Mouse (Mus musculus) brain, adult 2 months (tissue): Measurements from ENCODE around the gene Tmem86a.

ENCODE experiments used
- DNase-seq: peaks from one replicate; pipeline ENCODE4 v3.0.0; 2011; ENCODE audit warnings: low read depth, low spot score

The Tmem86a gene

GRCm38 (mm10) chr7:47027520-47027919 is 22.9 kb upstream of the Tmem86a start:
- DNase-seq: peak; percentile 53

GRCm38 (mm10) chr7:47030517-47031193 is 19.7 kb upstream of the Tmem86a start:
- no peak for DNase-seq

DNA sequence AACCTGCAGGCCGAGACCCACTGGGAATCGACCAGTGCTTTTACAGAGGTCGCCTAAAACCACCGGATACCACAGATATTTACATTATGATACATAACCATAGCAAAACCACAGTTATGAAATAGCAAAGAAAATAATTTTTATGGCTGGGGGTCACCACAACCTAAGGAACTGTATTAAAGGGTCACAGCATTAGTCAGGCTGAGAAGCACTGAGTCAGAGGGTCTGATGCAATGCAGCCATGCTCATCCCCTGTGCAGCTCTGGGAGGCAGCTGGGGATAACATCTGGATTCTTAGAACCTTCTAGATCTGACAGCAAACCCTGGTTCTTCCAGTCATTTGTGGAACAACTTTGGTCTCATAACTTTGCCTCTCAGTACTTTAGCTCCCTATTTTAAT is 19.0 kb upstream of the Tmem86a start:
- DNase-seq: no peak

- no peak for DNase-seq
Measured at GRCm38 (mm10) chr7:47034785-47035384, 15.5 kb upstream of the Tmem86a start.

GRCm38 (mm10) chr7:47035426-47035825 is 15.0 kb upstream of the Tmem86a start:
- DNase-seq: no peak

DNA sequence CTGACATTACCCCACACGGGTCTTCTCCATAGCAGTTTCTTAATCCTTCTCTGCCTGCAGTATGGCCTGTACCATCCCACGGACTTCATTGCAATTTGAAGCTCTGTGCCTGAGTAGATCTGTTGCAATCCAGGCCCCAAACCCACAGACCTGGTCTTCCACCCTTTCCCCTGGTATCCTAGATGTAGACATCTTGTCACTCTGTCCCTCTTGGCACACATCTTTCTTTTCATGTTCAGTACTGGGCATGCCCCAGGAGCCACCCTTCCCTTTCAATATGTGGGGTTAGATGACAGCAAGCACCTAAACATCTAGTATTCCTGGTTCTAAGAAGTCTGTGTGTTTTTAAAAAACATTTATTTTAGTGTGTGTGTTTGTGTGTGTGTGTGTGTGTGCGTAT is 8.7 kb upstream of the Tmem86a start:
- DNase-seq: no peak

DNA sequence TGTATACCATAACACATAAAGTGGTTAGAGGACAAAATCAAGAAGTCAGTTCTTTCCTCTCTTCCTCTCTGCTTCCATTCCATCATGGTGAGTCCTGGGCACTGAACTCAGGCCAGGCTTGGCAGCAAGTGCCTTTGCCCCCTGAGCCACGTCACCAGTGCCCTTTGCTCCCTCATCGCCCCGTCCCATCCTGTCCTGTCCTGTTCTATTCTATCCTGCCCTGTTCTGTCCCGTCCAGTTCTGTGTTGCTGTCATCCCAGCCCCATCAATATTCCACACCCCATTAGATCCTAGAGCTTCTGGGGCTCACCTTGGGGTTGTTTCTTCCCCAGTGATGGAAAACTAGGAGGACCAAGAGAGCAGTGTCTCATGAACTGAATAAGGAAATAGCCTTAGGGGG is 8.3 kb upstream of the Tmem86a start:
- no peak for DNase-seq

- no peak for DNase-seq
Measured at GRCm38 (mm10) chr7:47042823-47043490, 7.4 kb upstream of the Tmem86a start.

GRCm38 (mm10) chr7:47050766-47051165 is 365 bp downstream of the Tmem86a start:
- DNase-seq: peak; percentile 73

DNA sequence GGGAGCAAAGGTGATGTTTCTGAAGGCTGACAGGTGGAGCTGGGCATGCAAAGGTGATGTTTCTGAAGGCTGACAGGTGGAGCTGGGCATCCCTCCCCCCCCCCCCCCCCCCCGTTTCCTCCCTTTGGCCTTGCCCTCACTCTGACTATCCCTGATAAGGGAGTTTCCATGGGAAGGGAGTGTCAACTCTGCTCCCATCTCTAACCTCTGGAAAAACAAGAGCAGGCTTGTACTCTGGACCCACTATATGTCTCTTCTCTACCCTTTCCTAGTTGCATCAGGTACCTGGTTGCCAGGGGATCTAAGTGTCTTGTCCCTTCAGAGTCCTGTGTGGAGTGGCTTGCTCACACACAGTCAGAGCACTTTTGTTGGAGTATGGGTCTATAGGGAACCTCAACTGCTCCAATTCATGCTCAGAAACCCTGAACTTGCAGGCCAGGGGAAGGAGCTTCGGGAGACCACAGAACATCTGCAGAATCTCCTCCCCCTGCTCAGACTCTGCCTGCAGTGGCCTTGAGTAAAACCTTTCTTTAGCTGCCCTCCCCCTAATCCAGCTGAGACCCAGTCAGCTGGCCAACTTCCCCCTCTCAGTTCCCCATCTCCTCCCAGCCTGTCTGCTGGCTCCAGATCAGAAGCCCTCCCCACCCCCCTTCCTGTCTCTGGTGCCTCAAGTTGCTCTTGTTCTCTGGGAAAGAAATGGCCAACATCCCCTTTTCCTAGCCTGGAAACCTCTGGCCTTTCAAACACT is 1.2 kb downstream of the Tmem86a start:
- DNase-seq: peak; percentile 80

GRCm38 (mm10) chr7:47052276-47052675 is 1.9 kb downstream of the Tmem86a start:
- DNase-seq: no peak

DNA sequence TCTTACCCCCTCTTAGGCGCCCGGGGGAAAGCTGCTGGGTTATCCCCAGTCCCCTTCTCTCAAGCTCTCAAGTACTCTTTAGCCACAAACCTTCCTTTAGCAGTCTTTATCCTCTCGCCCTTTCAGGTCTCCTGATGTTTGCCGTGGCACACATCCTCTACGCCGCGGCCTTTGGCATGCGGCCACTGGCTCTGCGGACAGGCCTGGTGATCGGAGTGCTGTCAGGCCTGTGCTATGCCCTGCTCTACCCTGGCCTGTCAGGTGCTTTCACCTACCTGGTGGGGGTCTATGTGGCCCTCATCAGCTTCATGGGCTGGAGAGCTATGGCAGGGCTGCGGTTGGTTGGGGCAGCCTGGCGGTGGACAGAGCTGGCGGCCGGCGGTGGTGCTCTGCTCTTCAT is 2.9 kb downstream of the Tmem86a start:
- no peak for DNase-seq

DNA sequence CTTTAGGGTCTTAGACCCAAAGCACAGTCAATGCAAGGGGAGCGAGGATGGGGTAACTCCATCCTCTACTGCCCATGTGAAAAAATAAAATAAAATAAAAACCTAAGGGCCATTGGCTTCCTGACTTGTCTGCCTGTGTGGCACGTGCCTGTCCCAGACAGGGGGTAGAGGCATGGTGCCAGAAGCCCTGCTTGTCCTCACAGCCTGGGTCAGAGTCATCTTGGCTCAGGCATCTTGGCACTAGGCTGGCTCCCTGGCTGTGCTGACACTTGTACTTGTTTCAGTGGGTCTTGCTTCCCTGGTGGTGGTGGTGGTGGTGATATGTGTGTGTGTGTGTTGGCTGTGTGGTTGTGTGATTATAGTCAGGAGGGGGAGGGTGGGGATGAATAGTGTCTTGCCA is 4.3 kb downstream of the Tmem86a start:
- DNase-seq: peak; percentile 55

GRCm38 (mm10) chr7:47055744-47056143 is 5.3 kb downstream of the Tmem86a start:
- peak; percentile 35 for DNase-seq

DNA sequence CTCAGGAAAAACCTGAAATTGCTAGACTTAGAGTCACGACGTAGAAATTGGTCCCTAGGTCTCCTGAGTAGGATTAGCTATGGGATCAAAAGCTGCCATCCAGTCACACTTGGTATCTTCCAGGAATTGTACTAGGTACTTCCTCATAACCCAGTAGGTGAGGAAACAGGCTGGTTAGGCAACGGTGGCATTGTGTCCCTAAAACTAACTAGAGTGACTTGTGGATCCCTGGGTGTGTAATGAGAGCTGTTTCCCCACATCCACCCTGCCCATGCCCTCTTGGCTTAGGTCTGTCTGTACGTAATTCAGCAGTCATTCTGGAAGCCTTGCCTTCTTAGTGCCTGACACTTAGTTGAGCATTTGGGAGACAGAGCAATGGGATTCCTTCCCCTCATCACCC is 5.9 kb downstream of the Tmem86a start:
- DNase-seq: no peak

- no peak for DNase-seq
Measured at GRCm38 (mm10) chr7:47059339-47059738, 8.9 kb downstream of the Tmem86a start.

- peak; percentile 59 for DNase-seq
Measured at GRCm38 (mm10) chr7:47061560-47061959, 11.2 kb downstream of the Tmem86a start.

DNA sequence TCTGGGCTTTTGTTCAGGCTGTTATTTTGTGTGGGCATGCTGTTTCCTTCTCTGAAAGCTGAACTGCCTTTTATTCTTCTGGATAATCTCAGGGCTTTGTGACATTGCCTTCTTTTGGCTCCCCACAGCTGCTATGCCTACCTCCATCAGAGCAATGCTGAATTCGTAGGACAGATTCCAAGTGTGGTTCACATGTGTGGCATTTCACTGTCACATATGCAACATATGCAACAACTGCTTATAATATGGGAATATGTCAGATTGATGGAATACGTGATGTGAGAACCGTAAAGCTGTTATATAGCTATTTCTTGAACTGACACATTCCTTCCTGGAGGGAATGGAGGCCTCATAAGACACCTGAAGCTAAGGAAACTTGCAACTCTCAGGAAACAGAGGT is 16.5 kb downstream of the Tmem86a start:
- DNase-seq: no peak

GRCm38 (mm10) chr7:47067879-47068278 is 17.5 kb downstream of the Tmem86a start:
- DNase-seq: no peak

GRCm38 (mm10) chr7:47072551-47072950 is 22.1 kb downstream of the Tmem86a start:
- DNase-seq: peak; percentile 68

DNA sequence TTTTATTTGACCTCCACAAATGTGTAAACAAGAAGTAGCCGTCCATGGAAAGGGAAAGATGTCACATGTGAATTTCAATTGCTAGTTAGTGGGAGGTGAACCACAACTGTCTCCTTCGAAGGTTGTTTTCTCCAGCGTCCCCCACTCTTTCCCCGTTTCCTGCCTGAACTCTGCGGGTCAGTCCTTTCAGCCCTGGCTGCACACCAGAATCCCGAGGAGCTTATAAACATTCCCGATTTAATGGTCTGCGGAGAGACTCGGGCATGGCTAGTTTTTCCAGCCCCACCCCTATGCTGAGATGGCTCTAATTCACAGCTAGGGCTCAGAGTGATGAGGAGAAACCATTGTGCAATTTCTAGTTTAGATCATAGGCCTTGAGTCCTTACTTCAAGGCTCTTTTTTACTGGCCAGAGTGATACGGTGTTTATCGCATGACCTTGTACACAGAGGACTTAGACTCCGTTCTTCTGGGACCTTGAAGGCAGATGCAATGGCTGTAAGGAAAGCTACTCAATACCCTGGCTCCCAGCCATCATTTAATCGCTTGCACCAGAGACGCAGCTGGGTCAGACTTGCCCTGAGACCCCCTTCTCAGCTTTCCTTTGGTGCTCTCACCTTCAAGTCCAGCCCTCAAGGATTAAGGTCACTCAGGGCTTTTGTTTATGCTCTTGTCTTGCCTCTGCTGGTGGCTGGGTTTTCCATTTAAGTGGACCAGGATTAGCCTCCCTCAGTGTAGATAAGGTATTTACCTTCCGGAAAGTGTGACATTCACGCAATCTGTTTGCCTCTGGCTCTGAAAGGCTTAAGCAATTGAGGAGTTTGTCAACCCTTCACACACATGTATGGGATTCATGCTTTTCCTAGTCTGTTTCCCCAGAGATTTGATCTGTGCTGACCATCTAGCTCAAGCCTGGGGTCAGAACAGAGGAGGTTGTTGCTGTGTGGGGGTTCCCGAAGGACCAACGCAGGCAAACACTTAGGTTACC is 23.4 kb downstream of the Tmem86a start:
- no peak for DNase-seq
